Mouse (Mus musculus) cerebellum, adult 9-10 months (tissue): ENCODE measurements around the gene Laptm4a.
A peak's percentile ranks its signal among the peaks of the same experiment; 100 is the strongest.

ENCODE experiments used
- DNase-seq: peaks from one replicate; pipeline ENCODE4 v3.0.0; 2022

The Laptm4a gene

GRCm38 (mm10) chr12:8921394-8922368 lies at the start of gene Laptm4a:
Gene Laptm4a (plus strand): TSS chr12:8921664.
- peak; percentile 98 for DNase-seq

- DNase-seq: no peak
Observed at GRCm38 (mm10) chr12:8875583-8875982, 45.9 kb upstream of the Laptm4a start.

GRCm38 (mm10) chr12:8876865-8877264 lies 44.6 kb upstream of the Laptm4a start:
- DNase-seq: no peak

- no peak for DNase-seq
Observed at GRCm38 (mm10) chr12:8877413-8877812, 44.1 kb upstream of the Laptm4a start.

DNA sequence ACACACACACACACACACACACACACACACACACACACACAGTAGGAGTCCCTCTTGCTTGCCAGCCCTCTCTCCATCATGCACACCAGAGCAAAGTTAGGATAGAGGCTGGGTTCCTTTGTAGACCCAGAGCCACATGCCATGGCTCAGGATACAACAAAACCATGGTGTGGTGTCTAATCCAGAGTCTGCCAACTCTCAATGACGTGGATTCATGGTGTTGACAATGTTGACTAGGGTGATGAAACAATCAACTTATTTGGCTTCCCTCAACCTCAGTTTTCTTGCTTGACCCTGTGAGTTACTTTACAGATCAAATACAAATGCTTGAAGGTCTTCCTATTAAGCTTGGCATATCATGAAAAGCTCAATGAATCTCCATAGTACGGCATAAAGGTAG lies 42.7 kb upstream of the Laptm4a start:
- DNase-seq: no peak

- DNase-seq: no peak
Observed at GRCm38 (mm10) chr12:8879389-8879788, 42.1 kb upstream of the Laptm4a start.

DNA sequence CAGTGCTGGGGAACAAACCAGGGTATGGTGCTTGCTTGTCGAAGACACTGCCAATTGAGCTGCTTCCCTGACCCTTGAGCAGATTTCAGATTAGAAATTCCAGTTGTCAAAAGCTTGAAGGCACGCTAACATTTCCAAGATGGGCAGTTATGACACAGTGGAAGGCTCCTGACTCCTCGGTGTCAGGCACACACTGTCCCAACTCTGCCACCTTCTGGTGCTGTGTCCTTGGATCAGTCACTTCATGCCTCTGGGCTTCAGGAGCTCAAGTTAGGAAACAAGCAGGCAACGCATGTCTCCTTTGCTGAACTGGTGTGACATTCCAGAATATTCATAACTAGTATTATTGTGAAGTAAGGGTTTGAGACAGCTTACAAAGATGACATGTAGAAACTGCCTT lies 39.7 kb upstream of the Laptm4a start:
- DNase-seq: peak; percentile 48

DNA sequence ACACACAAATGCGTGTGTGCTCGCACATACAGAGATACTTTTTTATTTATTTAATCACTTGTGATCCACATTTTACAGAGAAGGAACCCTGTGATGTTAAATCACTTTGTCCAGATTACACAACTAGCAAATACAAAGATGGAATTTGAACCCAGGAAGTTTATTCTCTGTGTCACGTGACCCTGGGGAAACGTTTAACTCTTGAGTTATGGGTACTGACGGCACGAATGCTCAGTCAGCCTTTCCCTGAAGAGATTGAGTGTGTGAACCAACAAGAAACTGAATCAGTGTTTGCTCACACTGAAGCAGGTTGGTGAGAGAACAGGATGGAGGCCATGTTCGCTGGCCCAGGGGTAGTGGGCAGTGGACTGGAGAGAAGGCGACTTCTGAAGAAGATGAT lies 39.1 kb upstream of the Laptm4a start:
- no peak for DNase-seq

- DNase-seq: peak; percentile 84
Observed at GRCm38 (mm10) chr12:8884426-8885145, 36.9 kb upstream of the Laptm4a start.

- no peak for DNase-seq
Observed at GRCm38 (mm10) chr12:8885146-8885543, 36.3 kb upstream of the Laptm4a start.

DNA sequence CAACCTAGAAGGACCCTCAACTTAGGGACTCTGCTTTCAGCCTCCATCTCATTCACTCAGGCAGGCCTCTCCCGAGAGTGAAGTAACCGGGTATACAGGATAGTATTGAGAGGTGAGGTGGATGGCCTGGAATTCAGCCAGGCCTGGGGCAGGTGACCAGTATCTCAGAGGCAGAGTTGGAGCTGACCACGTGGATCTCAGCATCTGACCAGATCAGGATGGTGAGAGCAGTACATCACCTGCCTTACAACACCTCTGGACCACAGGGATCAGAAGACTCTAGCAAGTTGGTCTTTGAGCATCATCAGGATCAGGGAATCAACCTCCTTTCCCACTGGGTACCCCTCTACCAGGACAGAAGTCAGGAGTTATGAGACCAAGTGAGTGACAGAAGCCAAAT lies 35.5 kb upstream of the Laptm4a start:
- DNase-seq: peak; percentile 34

DNA sequence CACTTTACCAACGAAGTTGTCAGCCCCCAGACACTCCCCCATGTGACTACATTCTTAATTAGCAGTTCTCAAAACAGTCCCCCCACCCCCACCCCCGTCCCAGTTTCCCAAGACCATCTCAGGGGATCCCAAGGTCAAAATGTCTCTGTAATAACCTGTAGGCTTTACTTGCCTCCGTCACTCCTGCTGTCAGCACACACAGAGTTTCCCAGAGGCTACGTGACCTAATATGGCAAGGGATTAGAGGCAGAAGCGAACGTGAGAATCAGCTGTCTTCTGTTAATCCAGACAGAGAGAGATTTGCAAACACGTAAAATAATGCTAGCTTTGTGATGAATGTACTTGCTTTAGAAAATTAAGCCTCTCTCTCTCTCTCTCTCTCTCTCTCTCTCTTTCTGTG lies 33.0 kb upstream of the Laptm4a start:
- no peak for DNase-seq

DNA sequence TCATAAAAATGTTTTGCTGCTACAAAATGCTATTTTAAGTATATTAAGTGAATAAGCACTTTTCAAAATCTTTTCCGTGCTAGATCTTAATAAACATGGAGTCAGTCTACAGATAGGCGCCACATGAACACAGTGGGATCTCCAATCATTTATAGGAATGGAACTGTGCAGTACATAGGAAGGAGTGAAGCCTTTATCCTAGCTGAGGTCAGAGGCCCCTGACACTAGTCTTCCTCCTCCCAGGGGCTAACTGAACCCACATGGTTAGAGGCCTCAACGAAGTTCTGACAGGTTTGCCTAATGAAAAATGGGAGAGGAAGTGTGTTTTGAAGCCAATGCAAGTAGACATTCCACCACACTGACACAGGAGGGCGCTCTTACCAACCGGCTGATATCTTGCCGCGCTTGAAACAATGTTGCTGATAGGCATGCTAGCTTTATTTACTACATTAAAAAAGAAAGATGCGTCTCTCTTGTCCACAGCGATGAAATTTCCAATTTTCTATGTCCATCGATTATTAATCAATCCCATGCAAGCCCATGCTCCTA lies 32.3 kb upstream of the Laptm4a start:
- DNase-seq: peak; percentile 67

DNA sequence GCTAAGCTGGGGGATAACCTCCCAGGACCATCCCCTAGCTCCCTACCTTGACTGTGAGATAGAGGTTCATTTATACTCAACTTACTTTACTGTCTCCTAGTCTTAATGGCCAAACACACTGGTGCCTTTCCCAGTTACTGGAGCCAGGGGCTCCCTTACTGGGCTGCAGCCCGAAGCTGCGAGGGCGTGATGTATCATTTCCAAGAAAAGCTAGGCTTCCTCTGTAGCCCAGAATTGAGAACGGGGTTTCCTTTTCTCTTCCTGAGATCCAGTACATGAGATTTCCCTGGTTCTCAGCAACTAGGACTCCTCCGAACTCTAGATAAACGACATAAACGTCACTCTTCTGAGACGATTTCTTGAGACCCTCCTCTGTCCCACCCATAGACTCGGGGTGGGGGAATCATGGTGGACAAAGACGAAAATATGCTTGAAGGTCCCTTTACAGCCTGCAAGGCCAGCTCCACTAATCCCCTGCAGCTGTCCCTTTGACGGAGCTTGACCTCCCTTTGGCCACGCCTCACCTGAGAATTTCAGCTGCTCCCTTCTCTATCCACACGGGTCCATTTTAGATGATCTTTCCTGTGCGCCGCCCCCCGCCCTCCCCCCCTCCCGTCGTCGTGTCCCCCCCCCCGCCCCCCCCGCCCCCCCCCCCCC lies 28.5 kb upstream of the Laptm4a start:
- DNase-seq: no peak

DNA sequence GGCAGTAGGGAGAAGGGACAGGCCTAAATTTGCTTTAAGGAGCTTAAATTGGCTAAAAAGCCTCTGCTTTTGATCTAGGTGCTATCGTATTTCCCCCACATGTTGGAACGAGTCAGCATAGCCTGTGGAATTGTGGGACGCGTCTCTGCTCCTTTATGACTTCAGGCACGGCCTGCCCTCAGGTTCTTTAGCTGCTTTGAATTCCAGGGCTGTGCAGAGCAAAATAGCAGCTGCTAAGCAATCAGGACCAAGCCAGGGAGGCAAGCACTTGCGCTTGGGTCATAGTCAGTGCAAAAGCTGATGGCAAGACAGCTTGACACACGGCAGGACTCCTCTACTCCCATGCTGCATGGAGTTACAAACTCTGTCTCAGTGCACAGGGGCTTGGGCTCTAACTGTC lies 24.3 kb upstream of the Laptm4a start:
- DNase-seq: no peak

DNA sequence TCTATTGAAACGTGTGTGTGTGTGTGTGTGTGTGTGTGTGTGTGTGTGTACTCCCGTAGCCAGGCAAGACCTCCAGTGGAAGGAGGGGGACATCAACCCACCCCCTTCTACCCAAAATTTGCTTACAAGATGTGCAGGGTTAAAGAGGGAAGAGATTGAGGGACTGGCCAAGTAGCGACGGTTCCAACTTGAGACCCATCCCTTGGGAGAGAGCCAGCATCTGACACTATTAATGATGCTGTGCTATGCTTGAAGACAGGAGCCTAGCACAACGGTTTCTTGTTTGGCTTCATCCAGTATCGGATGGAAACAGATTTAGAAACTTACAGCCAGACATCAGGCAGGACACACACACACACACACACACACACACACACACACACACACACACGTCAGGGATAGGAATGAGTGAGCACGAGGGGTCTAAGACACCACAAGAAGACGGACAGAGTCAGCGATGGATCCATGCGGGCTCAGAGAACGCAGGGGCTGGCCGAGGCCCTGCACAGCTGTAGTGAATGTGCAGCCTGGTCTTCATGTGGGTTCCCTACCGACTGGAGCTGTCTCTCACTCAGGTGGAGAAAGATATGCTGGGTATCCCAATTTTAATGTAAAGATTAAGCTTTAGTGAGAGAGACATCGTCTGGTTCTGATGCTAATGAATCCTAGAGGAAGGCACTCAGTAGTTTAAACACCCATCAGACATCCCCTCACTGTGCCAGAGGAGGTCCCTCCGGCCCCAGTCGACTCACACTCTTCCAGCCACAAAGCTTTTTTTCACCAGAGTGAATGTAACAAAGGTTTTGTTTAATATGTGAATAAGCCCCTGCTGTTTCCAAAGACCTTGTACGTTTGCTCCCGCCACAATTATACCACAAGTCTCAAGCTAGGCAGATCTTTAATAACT lies 22.3 kb upstream of the Laptm4a start:
- no peak for DNase-seq

GRCm38 (mm10) chr12:8900107-8900698 lies 21.3 kb upstream of the Laptm4a start:
- DNase-seq: no peak

GRCm38 (mm10) chr12:8900919-8901663 lies 20.4 kb upstream of the Laptm4a start:
- no peak for DNase-seq

DNA sequence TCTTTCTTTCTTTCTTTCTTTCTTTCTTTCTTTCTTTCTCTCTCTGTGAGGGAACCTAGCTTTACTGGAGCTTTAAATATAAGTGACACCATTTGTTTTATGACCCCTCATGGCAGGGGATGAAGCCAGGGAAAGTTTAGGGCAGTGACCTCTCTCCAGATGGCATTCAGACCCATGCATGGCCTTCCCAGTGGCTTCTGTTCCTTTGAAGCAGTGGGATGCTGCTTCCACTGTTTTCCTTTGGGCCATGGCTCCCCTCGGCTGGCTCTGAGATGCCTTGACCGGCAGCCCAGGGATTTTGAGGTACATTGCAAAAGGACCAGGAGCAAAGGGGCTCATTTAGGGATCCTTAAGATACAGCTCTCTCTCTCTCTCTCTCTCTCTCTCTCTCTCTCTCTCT lies 19.5 kb upstream of the Laptm4a start:
- DNase-seq: no peak

GRCm38 (mm10) chr12:8902479-8902878 lies 19.0 kb upstream of the Laptm4a start:
- no peak for DNase-seq
